Mouse (Mus musculus) bone marrow, adult 2 months (tissue): ENCODE results near the gene Fam129a. TPM values are rescaled to one million over a fixed set of nuclear protein-coding genes. Genes with fewer than 3 reads are reported as not detected.

Experiments
- H3K27ac ChIP-seq: fragments of 200-500 bp; 2 replicates; pipeline ENCODE4 v1.5.1; 2012; ENCODE audit warnings: low read depth, mild to moderate bottlenecking, control low read depth, inconsistent platforms, low read length; ENCODE audit not compliant: control insufficient read depth, poor library complexity, insufficient read depth
- H3K4me1 ChIP-seq: fragments of 200-500 bp; 2 replicates; pipeline ENCODE4 v1.6.1; 2011; ENCODE audit warnings: low read length; ENCODE audit not compliant: control insufficient read depth, insufficient read depth
- H3K4me3 ChIP-seq: fragments of 200-500 bp; replicated peaks from 2 replicates; pipeline ENCODE3; 2011; ENCODE audit warnings: mild to moderate bottlenecking, low read depth, low read length, control low read depth; ENCODE audit not compliant: control insufficient read depth
- CTCF ChIP-seq: fragments of 200-500 bp; IDR thresholded peaks from 2 replicates; pipeline ENCODE4 v1.5.1; 2011; ENCODE audit warnings: low read length, control low read depth; ENCODE audit not compliant: control insufficient read depth, insufficient read depth
- POLR2A ChIP-seq: fragments of 200-500 bp; IDR thresholded peaks from 2 replicates; pipeline ENCODE4 v1.6.1; 2011; ENCODE audit warnings: low read depth, mild to moderate bottlenecking, control low read depth, low read length, borderline replicate concordance; ENCODE audit not compliant: control insufficient read depth
- WGBS: fragments of 180-500 bp; shearing (Covaris S2); methylation state at CpG from one replicate; pipeline ENCODE4 v1.1.7; 2018; 5-methylcytosine and 5-hydroxymethylcytosine counted together
- polyA plus RNA-seq: library from polyadenylated mRNA; stranded (reverse); fragments of >200 nt; gene quantifications from 2 replicates; pipeline ENCODE4 v1.2.4, GENCODE M21; 2011; ENCODE audit warnings: low replicate concordance; ENCODE audit not compliant: missing spikeins, insufficient read depth, insufficient read length

Fam129a gene
- polyA plus RNA-seq, 1 experiment, result 16.9 TPM

DNA sequence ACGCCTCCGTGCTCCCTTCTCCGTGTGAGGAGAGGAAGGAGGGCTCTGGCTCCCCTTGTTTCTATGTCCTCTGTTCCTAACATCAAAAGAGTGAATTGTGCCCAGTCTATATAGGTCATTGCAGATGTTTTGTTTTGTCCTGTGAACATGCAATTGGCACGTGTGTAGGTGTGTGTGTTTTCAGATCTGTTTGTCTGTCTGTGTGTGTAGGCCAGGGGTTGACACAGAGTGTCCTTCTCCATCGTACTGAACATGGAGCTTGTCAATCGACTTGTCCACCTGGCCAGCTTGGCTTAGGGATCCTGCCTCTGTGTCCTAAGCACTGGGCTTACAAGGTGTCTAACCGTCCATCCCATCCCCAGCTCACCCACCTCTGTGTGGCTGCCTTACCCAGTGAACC lies 140.1 kb downstream of the Fam129a start:
- H3K4me1 ChIP-seq, result peaks cover 1% of the 10 kb centered on the region; the same call in 1 of the 2 replicates
- WGBS, result 84% methylated on average over 7 of the region's 7 CpGs
- no peak overlapping the region for H3K27ac ChIP-seq
- H3K4me3 ChIP-seq, result no peak overlapping the region
- TF ChIP-seq POLR2A, result no peak
- no peak for TF ChIP-seq CTCF

DNA sequence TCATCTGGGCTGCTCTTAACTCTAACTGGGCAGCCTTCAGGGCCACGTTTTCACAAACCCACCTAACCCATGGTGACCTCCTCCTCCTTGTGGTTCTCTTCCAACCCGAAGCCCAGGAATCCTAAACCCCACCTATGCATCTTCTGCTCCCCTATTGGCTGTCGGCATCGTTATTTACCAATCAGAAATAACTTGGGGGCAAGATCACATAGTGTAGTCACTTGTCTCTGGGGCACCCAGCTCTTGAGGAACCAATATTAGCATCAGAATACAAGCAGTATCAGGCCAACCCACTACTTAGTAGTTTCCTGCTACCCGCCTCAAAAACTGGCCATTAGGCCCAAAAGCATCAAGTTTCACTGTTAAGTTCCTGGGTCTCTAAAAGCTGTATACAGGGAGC lies 141.7 kb downstream of the Fam129a start:
- H3K27ac ChIP-seq, result no peak overlapping the region
- no peak for TF ChIP-seq POLR2A
- TF ChIP-seq CTCF, result no peak
- 80% methylated on average over 5 of the region's 5 CpGs for WGBS
- H3K4me3 ChIP-seq, result no peak overlapping the region
- peaks cover 1% of the 10 kb centered on the region; the same call in 1 of the 2 replicates for H3K4me1 ChIP-seq

DNA sequence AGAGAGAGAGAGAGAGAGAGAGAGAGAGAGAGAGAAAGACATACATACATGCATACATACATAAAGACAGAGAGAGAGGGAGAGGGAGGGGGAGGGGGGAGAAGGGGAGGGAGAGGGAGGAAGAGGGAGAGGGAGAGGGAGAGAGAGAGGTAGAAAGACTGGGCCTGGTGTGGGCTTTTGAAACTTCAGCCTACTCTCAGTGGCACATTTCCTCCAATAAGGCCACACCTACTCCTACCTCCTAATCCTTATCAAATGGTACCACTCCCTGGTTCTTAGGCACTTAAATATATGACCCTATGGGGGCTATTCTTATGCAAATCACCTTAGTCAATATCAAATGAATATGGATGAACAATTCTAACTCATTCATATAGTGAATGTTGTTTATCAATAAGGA lies 142.6 kb downstream of the Fam129a start:
- no peak overlapping the region for H3K27ac ChIP-seq
- peaks cover 1% of the 10 kb centered on the region; the same call in 1 of the 2 replicates for H3K4me1 ChIP-seq
- H3K4me3 ChIP-seq, result no peak overlapping the region
- TF ChIP-seq CTCF (no peak), POLR2A (no peak)

DNA sequence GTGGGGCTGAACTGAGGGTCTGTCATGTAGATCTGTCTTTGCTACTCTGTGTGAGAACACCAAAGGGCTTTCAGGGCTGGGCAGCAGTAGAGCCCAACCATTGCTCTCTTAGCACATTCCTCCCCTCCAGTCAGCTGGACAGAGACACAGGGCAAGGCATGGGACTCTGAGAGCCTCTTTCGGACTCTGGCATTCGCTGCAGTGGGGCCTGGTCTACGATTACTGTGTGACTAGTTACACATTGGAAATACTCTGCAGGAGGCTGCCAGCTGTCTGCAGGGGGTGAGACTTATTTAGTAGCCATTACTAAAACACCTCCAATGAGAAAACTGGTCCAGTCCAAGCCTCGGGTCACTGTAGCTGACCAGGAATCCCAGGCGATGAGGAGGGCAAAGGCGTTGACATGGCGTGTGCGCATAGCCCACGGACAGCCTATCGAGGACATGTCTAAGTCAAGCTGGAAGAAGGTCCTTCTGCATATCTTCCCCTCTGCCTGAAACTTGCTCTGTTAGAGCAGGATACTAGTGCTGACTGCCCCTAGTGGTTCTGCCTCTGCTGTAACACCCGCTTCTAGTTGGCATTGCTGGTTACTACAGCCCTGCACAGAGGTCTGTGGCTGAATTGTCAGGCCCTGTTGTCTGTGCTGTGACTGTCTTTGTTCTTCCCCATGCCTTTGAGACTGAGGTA lies 145.2 kb downstream of the Fam129a start:
- WGBS, result 91% methylated on average over 11 of the region's 11 CpGs

DNA sequence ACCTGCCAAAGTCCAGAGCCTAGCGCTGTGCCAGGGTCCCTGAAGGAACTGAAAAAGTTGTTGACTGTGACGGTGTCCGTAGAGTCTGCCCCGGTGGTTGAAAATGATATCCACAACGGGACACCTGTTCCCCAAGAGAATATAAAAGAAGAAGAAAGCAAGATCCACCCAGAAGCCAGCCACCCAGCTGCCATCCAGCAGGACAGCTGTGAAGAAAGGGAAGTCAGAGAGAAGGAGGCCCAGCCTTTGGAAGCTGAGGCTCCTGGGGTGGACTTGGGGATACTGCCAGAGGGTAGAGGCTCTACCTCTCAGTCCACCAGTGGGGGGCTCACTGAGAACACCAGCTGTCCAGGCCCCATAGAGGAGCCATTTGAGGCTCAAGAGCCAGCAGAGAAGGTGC lies 146.6 kb downstream of the Fam129a start:
- peak overlapping the region; percentile 55 for H3K27ac ChIP-seq
- H3K4me3 ChIP-seq, result no peak overlapping the region
- WGBS, result 64% methylated on average over 5 of the region's 5 CpGs
- no peaks in the 10 kb centered on the region for H3K4me1 ChIP-seq
- TF ChIP-seq POLR2A, result no peak
- TF ChIP-seq CTCF, result no peak

More for the DNA sequence above, 145.2 kb downstream of the Fam129a start:
- H3K27ac ChIP-seq, result no peak overlapping the region
- H3K4me3 ChIP-seq, result no peak overlapping the region
- TF ChIP-seq CTCF (0 out of 2 replicates have a peak, but pooled peaks have one; percentile 17), POLR2A (no peak)
- H3K4me1 ChIP-seq, result no peaks in the 10 kb centered on the region; the same call in 1 of the 2 replicates

DNA sequence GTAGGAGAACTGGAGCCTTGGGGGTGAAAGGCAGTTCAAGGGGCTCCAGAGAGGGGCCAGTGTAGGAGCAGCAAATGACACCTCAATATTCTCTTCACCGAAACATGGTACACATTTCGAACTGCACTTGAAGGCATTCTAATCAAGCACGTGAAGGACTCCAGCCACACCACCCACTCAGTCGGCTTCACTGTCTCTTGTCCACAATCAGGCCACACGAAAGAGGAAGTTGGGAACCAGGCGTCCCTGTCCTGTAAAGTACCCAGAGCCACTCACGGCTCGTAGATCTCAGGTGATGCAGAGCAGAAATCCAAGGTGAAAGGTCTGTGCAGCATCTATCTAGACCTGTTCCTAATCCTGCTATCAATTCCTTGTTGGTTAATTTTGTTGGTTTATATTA lies 147.6 kb downstream of the Fam129a start:
- no peak overlapping the region for H3K4me3 ChIP-seq
- 17% methylated on average over 8 of the region's 8 CpGs for WGBS
- no peaks in the 10 kb centered on the region; the same call in 1 of the 2 replicates for H3K4me1 ChIP-seq
- no peak for TF ChIP-seq POLR2A
- no peak for TF ChIP-seq CTCF
- no peak overlapping the region for H3K27ac ChIP-seq

DNA sequence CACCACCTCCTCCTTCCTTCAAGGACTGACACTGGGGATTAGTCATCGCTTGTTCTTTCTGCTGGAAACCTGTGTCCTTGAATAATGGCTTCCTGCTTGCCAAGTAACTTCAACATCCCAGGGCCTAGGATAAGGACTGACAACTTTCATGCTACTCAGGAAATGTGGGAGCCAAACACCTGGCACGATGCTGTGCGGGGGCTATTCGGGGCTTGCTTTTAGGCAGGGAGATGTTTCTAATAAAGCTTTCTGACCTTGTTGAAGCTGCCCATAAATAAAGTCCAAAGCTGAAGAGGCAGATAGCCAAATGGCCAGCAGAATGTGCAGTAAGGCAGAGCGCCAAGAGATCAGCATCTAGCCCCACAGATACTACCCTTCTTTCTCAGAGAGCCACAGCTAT lies 148.9 kb downstream of the Fam129a start:
- TF ChIP-seq POLR2A (no peak), CTCF (no peak)
- Histone ChIP-seq H3K27ac (no peak overlapping the region), H3K4me1 (no peaks in the 10 kb centered on the region; the same call in 1 of the 2 replicates), H3K4me3 (no peak overlapping the region)
- WGBS, result 88% methylated on average over 5 of the region's 5 CpGs

DNA sequence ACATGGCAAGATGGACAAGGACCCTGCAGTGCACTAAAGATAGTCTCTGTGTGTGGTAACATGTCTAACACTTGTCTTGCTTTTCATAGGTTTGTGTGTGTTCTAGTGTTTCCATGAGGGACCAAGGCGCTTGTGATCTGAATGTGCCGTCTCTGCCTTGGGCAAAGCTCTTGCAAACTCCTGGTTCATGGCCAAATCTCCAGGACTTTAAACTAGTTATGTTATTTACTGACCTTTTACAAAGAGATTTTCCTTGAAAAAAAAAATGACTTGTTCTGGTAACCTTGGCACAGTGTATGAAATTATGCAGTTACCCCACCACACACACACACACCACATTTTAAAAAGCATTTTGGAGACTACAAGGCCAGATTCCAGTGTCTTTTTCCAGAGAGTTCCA lies 149.6 kb downstream of the Fam129a start:
- no peak overlapping the region for H3K27ac ChIP-seq
- TF ChIP-seq POLR2A (no peak), CTCF (no peak)

More for the DNA sequence above, 149.6 kb downstream of the Fam129a start:
- Histone ChIP-seq H3K4me1 (no peaks in the 10 kb centered on the region; the same call in 1 of the 2 replicates), H3K4me3 (no peak overlapping the region)
- WGBS, result 82% methylated on average over 2 of the region's 2 CpGs
